Mouse (Mus musculus): ENCODE measurements around the gene Rbm7. TPM values are rescaled to one million over a fixed set of nuclear protein-coding genes. Genes with fewer than 3 reads are reported as not detected.
A peak's percentile ranks its signal among the peaks of the same experiment; 100 is the strongest.

Rbm7 gene
- total and polyA plus RNA-seq, 3 experiments, result 10.6 to 21.3 (median 20.6) TPM

DNA sequence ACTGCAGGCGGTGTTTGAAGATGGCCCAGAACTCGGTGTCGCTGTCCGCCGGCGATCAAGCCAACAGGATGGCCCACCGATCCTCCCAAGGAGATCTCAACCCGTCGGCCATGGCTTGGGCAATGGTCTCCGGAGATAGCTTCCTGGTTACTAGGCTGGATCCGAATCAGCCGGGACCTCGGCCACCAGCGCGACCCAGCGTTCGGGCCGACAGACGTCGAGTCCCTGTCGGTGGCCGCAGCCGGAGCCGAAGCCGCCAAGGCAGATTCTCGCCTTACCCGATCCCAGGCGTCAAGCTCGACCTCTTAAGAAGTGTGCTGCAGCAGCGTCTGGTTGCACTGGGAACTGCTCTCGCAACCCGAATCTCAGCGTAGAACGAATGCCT is 441 bp upstream of the Rbm7 start:
- DNase-seq, result no peak
- Histone ChIP-seq H3K4me3 (peak overlapping the region; percentile 98), H3K4me1 (ENCODE audit: control insufficient read depth, insufficient read depth, low read length) (peaks cover 3% of the 10 kb centered on the region), H3K27ac (peak overlapping the region; percentile 94), H3K27me3 (ENCODE audit: control insufficient read depth, insufficient read depth, low read length) (no peaks in the 10 kb centered on the region), H3K36me3 (ENCODE audit: control insufficient read depth, insufficient read depth, low read length) (peaks cover 18% of the 10 kb centered on the region), H3K9ac (ENCODE audit: low read depth, low read length) (peak overlapping the region; percentile 78), H3K79me2 (replicated peaks; ENCODE audit: control insufficient read depth, insufficient read depth, low read length) (no peaks in the 10 kb centered on the region)
- no peak for TF ChIP-seq POLR2A (IDR thresholded peaks at IDR 0.05; ENCODE audit: insufficient read depth, low read depth, low read length)
- TF ChIP-seq EP300 (IDR thresholded peaks at IDR 0.05; ENCODE audit: insufficient read depth, low read depth, low read length), result no peak
- TF ChIP-seq CTCF (IDR thresholded peaks at IDR 0.05), result no peak
- WGBS, result 4% methylated on average over 34 of the region's 34 CpGs
- intact Hi-C loops (cut with DNase I), result loop anchor here (1.0 kb wide), 1 partner anchor 15 kb away; the partner anchor contains the start of gene Rexo2

DNA sequence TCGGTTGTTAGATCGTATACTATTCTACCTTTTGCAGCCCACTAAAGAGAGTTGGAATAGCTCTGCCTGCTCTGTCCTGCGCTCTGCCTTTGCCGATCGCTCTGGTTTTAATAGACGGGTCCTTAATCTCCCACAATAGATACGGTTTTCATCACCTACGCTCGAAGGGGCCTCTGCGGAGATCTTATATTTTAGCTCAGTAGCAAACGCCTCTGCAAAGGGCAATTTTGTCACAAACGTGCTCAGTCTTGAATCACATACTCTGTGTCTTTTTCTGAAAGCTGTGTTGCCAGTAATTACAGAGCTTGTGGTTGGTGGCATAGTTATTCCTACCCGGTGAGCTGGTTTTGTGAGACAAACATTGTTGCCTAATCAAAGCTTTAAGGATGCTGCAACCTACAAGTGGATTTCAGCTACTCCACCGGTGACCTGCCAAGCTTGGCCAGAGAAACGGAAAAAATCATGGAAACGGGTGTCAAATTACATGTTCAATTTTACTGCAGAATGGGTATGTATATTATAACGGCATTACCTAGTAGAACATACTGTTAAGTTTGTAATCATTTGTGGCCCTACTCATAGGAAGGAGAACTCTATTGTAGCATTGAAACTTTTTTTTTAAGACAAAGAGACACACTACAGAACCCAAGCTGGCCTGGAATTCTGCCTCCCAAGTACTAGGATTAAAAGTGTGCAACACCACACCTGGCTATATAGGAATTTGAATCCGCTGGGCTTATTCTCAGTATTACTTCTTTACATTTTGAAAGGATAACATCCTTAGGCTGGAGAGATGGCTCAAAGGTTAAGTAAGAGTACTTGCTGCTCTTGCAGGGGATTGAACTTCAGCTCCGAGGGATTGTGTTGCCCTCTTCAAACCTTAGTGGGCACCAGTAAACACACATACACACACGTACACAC is 13.6 kb downstream of the Rbm7 start:
- WGBS, result 27% methylated on average over 20 of the region's 20 CpGs
- TF ChIP-seq CTCF (IDR thresholded peaks at IDR 0.05) (no peak), EP300 (IDR thresholded peaks at IDR 0.05; ENCODE audit: insufficient read depth, low read depth, low read length) (no peak), POLR2A (IDR thresholded peaks at IDR 0.05; ENCODE audit: insufficient read depth, low read depth, low read length) (no peak)
- no peak for DNase-seq
- Histone ChIP-seq H3K79me2 (replicated peaks; ENCODE audit: control insufficient read depth, insufficient read depth, low read length) (0 out of 2 replicates have a peak, but pooled peaks cover 2% of the 10 kb centered on the region), H3K27me3 (ENCODE audit: control insufficient read depth, insufficient read depth, low read length) (no peaks in the 10 kb centered on the region; the same call in 1 of the 2 replicates), H3K4me3 (peak overlapping the region; percentile 91), H3K4me1 (ENCODE audit: control insufficient read depth, insufficient read depth, low read length) (peaks cover 1% of the 10 kb centered on the region), H3K36me3 (ENCODE audit: control insufficient read depth, insufficient read depth, low read length) (peaks cover 12% of the 10 kb centered on the region), H3K27ac (peak overlapping the region; percentile 58), H3K9ac (ENCODE audit: low read depth, low read length) (peak overlapping the region; percentile 67)
- intact Hi-C loops (cut with DNase I), result loop anchor here (5.0 to 10.0 kb wide), 2 partner anchors 383 to 506 kb away; partner anchors contain the start of gene Usp28

DNA sequence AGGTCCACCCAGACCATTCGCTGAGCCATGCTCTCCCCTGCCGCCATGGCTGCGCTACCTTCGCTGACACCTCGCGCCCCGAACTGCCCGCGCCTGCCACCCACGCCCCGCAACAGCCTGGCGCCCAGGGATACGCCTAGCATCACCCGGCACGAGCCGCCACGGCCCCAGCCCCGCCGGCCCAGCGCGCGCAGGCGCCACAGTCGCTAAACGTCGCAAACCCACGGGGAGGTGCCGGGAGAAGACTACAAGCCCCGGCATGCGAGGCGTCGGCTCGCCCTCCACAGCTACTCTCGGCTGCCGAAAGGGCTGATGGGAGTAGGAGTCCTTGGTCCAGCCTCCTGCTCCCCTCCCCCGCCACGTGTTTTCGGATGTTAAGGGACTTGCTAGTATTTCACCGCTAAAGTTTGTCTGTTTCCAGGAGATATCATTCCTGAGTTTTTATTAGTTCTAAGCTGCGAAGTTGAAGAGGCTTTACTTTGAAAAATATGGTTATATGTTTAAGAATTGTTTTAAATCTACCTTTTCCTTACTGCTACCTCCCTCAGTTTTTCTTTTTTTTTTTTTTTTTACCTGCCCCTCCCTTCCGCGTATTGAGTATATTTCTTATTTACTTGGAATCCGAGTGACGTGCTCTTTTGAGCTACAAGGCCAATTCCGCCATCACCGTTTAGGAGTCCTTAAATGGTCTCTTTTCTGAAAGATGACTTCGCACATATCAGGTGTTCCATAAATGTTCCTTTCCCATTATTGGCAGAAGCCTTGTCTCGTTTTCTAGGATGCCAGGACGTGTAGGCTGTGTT is 14.5 kb downstream of the Rbm7 start, which contains the start of gene Rexo2:
TSS of gene Rexo2 (minus strand) at position 213 of the 803 bp plus-strand sequence.
- Histone ChIP-seq H3K36me3 (ENCODE audit: control insufficient read depth, insufficient read depth, low read length) (peaks cover 12% of the 10 kb centered on the region), H3K27me3 (ENCODE audit: control insufficient read depth, insufficient read depth, low read length) (no peaks in the 10 kb centered on the region; the same call in 1 of the 2 replicates), H3K4me1 (ENCODE audit: control insufficient read depth, insufficient read depth, low read length) (peaks cover 1% of the 10 kb centered on the region), H3K9ac (ENCODE audit: low read depth, low read length) (peak within 1 kb of the TSS; percentile 90), H3K4me3 (peak within 1 kb of the TSS; percentile 91), H3K27ac (peak within 1 kb of the TSS; percentile 75), H3K79me2 (replicated peaks; ENCODE audit: control insufficient read depth, insufficient read depth, low read length) (0 out of 2 replicates have a peak, but pooled peaks cover 2% of the 10 kb centered on the region)
- peak; percentile 96 for DNase-seq
- TF ChIP-seq EP300 (IDR thresholded peaks at IDR 0.05; ENCODE audit: insufficient read depth, low read depth, low read length) (no peak), POLR2A (IDR thresholded peaks at IDR 0.05; ENCODE audit: insufficient read depth, low read depth, low read length) (peak; percentile 51; the same call in 1 of the 2 replicates)
- WGBS, result 2% methylated on average over 49 of the region's 49 CpGs
- intact Hi-C loops (cut with DNase I), result loop anchor here (1.0 to 10.0 kb wide), 3 partner anchors 15 to 507 kb away; partner anchors contain the start of genes Gm5617, Rbm7 and Usp28

DNA sequence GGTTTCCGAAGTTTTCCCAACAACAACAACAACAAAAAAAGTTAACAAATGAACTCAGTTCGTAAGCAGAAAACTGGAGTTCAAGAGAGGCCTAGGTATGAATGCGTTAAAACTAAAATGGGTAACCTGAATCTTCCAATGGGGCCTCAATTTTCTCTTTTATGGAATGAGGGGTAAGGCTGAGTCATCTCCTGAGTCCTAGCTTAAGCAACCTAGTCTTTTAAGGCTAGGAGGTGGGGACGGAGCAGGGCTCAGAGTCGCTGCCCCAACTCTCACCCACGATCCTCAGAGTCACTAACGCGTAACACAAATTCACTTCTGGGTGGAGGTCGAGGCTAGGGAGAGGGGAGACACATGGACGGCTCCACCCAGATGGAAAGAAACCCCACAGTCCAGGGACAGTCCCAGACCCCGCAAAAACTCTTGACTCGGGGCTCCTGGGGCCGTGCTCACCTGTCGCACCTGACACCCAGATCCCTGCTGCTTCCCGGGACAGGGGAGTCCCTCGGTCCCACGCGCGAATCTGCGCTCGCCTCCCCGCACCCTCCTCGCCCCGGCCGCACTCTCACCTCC is 15.2 kb downstream of the Rbm7 start:
- Histone ChIP-seq H3K9ac (ENCODE audit: low read depth, low read length) (peak overlapping the region; percentile 90), H3K27ac (peak overlapping the region; percentile 75), H3K36me3 (ENCODE audit: control insufficient read depth, insufficient read depth, low read length) (peaks cover 12% of the 10 kb centered on the region), H3K79me2 (replicated peaks; ENCODE audit: control insufficient read depth, insufficient read depth, low read length) (0 out of 2 replicates have a peak, but pooled peaks cover 2% of the 10 kb centered on the region), H3K4me3 (peak overlapping the region; percentile 91), H3K27me3 (ENCODE audit: control insufficient read depth, insufficient read depth, low read length) (no peaks in the 10 kb centered on the region; the same call in 1 of the 2 replicates), H3K4me1 (ENCODE audit: control insufficient read depth, insufficient read depth, low read length) (peaks cover 1% of the 10 kb centered on the region)
- DNase-seq, result no peak
- no peak for TF ChIP-seq POLR2A (IDR thresholded peaks at IDR 0.05; ENCODE audit: insufficient read depth, low read depth, low read length)
- no peak for TF ChIP-seq CTCF (IDR thresholded peaks at IDR 0.05)
- no peak for TF ChIP-seq EP300 (IDR thresholded peaks at IDR 0.05; ENCODE audit: insufficient read depth, low read depth, low read length)
- intact Hi-C loops (cut with DNase I), result loop anchor here (1.0 to 10.0 kb wide), 3 partner anchors 15 to 507 kb away; partner anchors contain the start of genes Gm5617, Rbm7 and Usp28
- 5% methylated on average over 25 of the region's 25 CpGs for WGBS

DNA sequence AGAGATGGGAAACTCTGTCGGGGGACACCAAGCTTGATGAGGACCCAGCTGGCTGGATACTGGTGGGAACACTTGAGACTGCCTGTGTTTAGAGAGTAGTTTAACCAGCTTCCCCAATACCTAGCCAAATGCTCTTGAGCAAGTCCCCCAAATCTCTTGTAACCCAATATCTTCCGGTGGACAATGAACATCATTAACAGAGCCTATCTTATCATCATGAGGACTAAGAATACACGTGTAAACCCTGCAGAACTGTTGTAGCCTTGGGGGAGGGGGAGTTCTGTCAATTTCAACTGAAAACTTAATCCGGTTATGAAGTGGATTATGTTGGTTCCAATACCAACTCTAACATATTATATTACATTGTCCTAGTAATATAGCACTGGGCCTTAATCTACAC is 16.3 kb downstream of the Rbm7 start:
- Histone ChIP-seq H3K4me1 (ENCODE audit: control insufficient read depth, insufficient read depth, low read length) (peaks cover 1% of the 10 kb centered on the region), H3K79me2 (replicated peaks; ENCODE audit: control insufficient read depth, insufficient read depth, low read length) (0 out of 2 replicates have a peak, but pooled peaks cover 2% of the 10 kb centered on the region), H3K27me3 (ENCODE audit: control insufficient read depth, insufficient read depth, low read length) (no peaks in the 10 kb centered on the region), H3K4me3 (no peak overlapping the region), H3K9ac (ENCODE audit: low read depth, low read length) (no peak overlapping the region), H3K27ac (no peak overlapping the region), H3K36me3 (ENCODE audit: control insufficient read depth, insufficient read depth, low read length) (peaks cover 12% of the 10 kb centered on the region)
- intact Hi-C loops (cut with DNase I), result no loop called here
- no peak for DNase-seq
- 79% methylated on average over 4 of the region's 4 CpGs for WGBS
- TF ChIP-seq EP300 (IDR thresholded peaks at IDR 0.05; ENCODE audit: insufficient read depth, low read depth, low read length), result no peak
- no peak for TF ChIP-seq CTCF (IDR thresholded peaks at IDR 0.05)

Data from heart, adult 2 months (tissue).